Mouse (Mus musculus): Measurements from ENCODE around the gene Tbc1d9b. TPM values are rescaled to one million over a fixed set of nuclear protein-coding genes. Genes with fewer than 3 reads are reported as not detected.

Gene Tbc1d9b
- polyA plus RNA-seq (2015; fragmentation: Nextera tagmentation; extraction: Ambion mirVana) = 21.1 and 23.4 TPM in 2 replicates

DNA sequence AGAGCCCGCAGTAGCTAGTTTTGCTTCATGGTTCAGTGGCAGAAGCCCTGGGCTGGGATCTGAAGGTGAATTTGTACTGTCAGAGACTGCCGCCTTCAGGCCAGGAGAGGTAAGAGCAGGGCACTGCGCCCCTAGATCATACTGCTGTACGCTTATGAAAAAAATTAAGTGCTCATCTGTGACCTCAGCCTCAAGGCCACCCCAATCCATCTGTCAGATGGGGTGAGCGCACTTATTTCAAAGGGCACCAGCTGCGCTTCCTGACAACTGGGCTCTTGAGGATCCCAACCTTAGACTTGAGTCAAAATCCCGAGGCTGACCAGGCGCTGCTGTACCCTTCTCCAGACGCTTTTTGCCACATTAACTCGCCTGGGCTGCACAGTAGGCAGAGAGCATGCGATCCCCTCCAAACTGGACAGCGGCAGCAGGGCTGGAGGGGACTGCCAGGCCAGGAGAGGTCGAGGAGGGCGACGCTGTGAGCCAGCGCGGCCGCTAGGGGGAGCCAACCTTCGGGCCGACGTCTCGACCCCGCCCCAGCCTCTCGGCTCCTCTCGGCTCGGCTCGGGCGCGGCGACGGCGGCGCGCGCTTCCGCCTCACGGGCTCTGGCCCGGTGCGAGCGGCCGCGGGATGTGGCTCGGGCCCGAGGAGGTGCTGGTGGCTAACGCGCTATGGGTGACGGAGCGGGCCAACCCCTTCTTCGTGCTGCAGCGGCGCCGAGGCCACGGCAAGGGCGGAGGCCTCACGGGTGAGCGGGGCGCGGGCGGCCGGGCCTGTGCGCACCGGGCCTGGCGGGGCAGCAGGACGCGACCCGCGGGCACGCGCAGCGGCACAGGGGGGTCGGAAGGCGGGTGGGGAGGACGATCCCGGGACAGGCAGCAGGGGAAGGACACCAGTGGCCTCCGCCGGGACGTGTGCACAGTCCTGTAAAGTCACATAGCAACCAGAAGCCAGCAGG is at the start of gene Tbc1d9b:
Gene Tbc1d9b, plus strand, starts transcription at position 586 of the 956 bp plus-strand sequence.

DNA sequence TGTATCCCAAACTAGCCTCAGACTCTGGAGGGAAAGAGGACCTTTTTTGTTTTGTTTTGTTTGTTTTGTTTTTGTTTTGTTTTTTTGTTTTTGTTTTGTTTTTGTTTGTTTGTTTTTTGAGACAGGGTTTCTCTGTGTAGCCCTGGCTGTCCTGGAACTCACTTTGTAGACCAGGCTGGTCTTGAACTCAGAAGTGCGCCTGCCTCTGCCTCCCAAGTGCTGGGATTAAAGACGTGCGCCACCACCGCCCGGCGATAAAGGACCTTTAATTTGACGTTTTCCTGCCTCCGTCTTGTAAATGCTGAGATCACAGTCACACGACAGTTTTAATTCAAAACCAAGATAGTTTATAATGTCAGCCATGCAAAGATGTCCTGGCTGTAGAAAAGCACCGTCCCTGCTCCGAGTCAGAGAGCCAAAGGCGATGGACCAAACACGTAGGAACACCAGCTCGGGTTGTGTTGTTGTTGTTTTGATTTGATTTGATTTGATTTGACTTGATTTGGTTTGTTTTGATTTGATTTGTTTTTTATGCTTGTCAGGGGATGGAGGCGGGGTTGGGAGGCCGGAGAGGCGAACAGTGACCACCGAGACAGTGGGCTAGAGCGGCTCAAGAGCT is 43.0 kb downstream of the Tbc1d9b start, which contains the start of gene Mrnip:
Gene Mrnip, plus strand, starts transcription at position 334 of the 619 bp plus-strand sequence.

GRCm38 (mm10) chr11:50210505-50211151 is 79.4 kb downstream of the Tbc1d9b start, which contains the start of the genes Sqstm1 and Mgat4b:
Gene Sqstm1, minus strand, starts transcription at chr11:50210827.
Gene Mgat4b, plus strand, starts transcription at chr11:50210890.

Other genes starting within 250 kb of the Tbc1d9b start
- 0.25 and 0.64 TPM in 2 replicates for gene Rasgef1c, start 229.6 kb upstream of the Tbc1d9b start, polyA plus RNA-seq (2015; fragmentation: Nextera tagmentation; extraction: Ambion mirVana)
- 39.7 and 40.9 TPM in 2 replicates for gene Rnf130, start 106.0 kb upstream of the Tbc1d9b start, polyA plus RNA-seq (2015; fragmentation: Nextera tagmentation; extraction: Ambion mirVana)
- 5.9 and 6.4 TPM in 2 replicates for gene Mrnip, start 43.0 kb downstream of the Tbc1d9b start, polyA plus RNA-seq (2015; fragmentation: Nextera tagmentation; extraction: Ambion mirVana)
- 229 and 266 TPM in 2 replicates for gene Sqstm1, start 79.4 kb downstream of the Tbc1d9b start, polyA plus RNA-seq (2015; fragmentation: Nextera tagmentation; extraction: Ambion mirVana)
- gene Mgat4b, start 79.5 kb downstream of the Tbc1d9b start, polyA plus RNA-seq (2015; fragmentation: Nextera tagmentation; extraction: Ambion mirVana) = 23.9 and 25.8 TPM in 2 replicates
- gene Ltc4s, start 107.2 kb downstream of the Tbc1d9b start, polyA plus RNA-seq (2015; fragmentation: Nextera tagmentation; extraction: Ambion mirVana) = 8.2 and 41.4 TPM in 2 replicates
- gene Maml1, start 160.9 kb downstream of the Tbc1d9b start, polyA plus RNA-seq (2015; fragmentation: Nextera tagmentation; extraction: Ambion mirVana) = 2.7 and 3.1 TPM in 2 replicates
- gene Canx, start 194.3 kb downstream of the Tbc1d9b start, polyA plus RNA-seq (2015; fragmentation: Nextera tagmentation; extraction: Ambion mirVana) = 179 and 207 TPM in 2 replicates
- 0.31 and 0.45 TPM in 2 replicates for gene Cby3, start 223.1 kb downstream of the Tbc1d9b start, polyA plus RNA-seq (2015; fragmentation: Nextera tagmentation; extraction: Ambion mirVana)
- 123 and 133 TPM in 2 replicates for gene Hnrnph1, start 245.6 kb downstream of the Tbc1d9b start, polyA plus RNA-seq (2015; fragmentation: Nextera tagmentation; extraction: Ambion mirVana)

Measured in urinary bladder, postnatal 0 days (tissue).